Mouse (Mus musculus) heart, embryonic 11.5 days (tissue): Measurements from ENCODE around the gene Tmprss11f. TPM values are rescaled to one million over a fixed set of nuclear protein-coding genes. Genes with fewer than 3 reads are reported as not detected.
"Not testable (repeated sequence)": the region's sequence is repeated elsewhere in the genome, so short reads cannot be mapped to it uniquely, and the experiment has no call there.

ENCODE experiments used
- ATAC-seq: fragments of 200-750 bp; cut with Nextera tagmentation; replicated peaks from 2 replicates; pipeline ENCODE4 v1.8.0; 2017; ENCODE audit warnings: moderate library complexity; ENCODE audit not compliant: insufficient number of reproducible peaks, low FRiP score, low TSS enrichment
- H3K27ac ChIP-seq: fragments of 300-500 bp; sonication (generic); 2 replicates; pipeline ENCODE4 v1.5.1; 2014; ENCODE audit warnings: mild to moderate bottlenecking, low read depth, low read length
- H3K27me3 ChIP-seq: fragments of 300-500 bp; sonication (generic); 2 replicates; pipeline ENCODE4 v1.6.1; 2014; ENCODE audit warnings: mild to moderate bottlenecking, low read length, mixed read lengths; ENCODE audit not compliant: control insufficient read depth, insufficient read depth
- H3K36me3 ChIP-seq: fragments of 300-500 bp; sonication (generic); 2 replicates; pipeline ENCODE4 v1.6.1; 2014; ENCODE audit warnings: mild to moderate bottlenecking, low read length, moderate library complexity, mixed read lengths; ENCODE audit not compliant: control insufficient read depth, insufficient read depth
- H3K4me1 ChIP-seq: fragments of 300-500 bp; sonication (generic); 2 replicates; pipeline ENCODE4 v1.6.1; 2014; ENCODE audit warnings: low read length; ENCODE audit not compliant: control insufficient read depth, insufficient read depth
- H3K4me2 ChIP-seq: fragments of 300-500 bp; sonication (generic); 2 replicates; pipeline ENCODE4 v1.6.1; 2014; ENCODE audit warnings: mild to moderate bottlenecking, moderate library complexity
- H3K4me3 ChIP-seq: fragments of 300-500 bp; sonication (generic); 2 replicates; pipeline ENCODE4 v1.5.1; 2014; ENCODE audit warnings: low read depth, low read length
- H3K9ac ChIP-seq: fragments of 300-500 bp; sonication (generic); 2 replicates; pipeline ENCODE4 v1.6.1; 2014; ENCODE audit warnings: mild to moderate bottlenecking, low read depth, low read length, moderate library complexity
- H3K9me3 ChIP-seq: fragments of 300-500 bp; sonication (generic); replicated peaks from 2 replicates; pipeline ENCODE4 v1.6.1; 2016; ENCODE audit warnings: low read length; ENCODE audit not compliant: control insufficient read depth
- WGBS: fragments of 180-500 bp; shearing (Covaris S2); extraction: QIAGEN DNeasy Blood & Tissue Kit; methylation state at CpG from one replicate; pipeline ENCODE4 v1.1.7; 2014; ENCODE audit not compliant: insufficient replicate concordance; 5-methylcytosine and 5-hydroxymethylcytosine counted together
- polyA plus RNA-seq: library from polyadenylated mRNA; unstranded; fragments of >200 nt; fragmentation: Nextera tagmentation; extraction: Ambion mirVana; gene quantifications from 2 replicates; pipeline ENCODE4 v1.2.1, GENCODE M21; 2014

The Tmprss11f gene
- polyA plus RNA-seq, 1 experiment from 2014 or later = 0.04 TPM

GRCm38 (mm10) chr5:86578761-86579160 lies 53.5 kb downstream of the Tmprss11f start:
- not testable (repeated sequence) for H3K4me2 ChIP-seq, H3K27ac ChIP-seq, H3K9ac ChIP-seq, H3K4me3 ChIP-seq, H3K9me3 ChIP-seq, ATAC-seq, H3K4me1 ChIP-seq, H3K27me3 ChIP-seq, H3K36me3 ChIP-seq
- 82% methylated on average over 8 of the region's 8 CpGs for WGBS

GRCm38 (mm10) chr5:86546693-86547092 lies 85.5 kb downstream of the Tmprss11f start:
- no peaks in the 10 kb centered on the region for H3K36me3 ChIP-seq
- no peaks in the 10 kb centered on the region for H3K9me3 ChIP-seq
- no peaks in the 10 kb centered on the region for H3K27me3 ChIP-seq
- no peaks in the 10 kb centered on the region for H3K4me1 ChIP-seq
- H3K4me2 ChIP-seq = no peak overlapping the region
- no peak overlapping the region for H3K27ac ChIP-seq
- no peak for ATAC-seq
- no peak overlapping the region for H3K9ac ChIP-seq
- WGBS = 82% methylated on average over 2 of the region's 2 CpGs
- H3K4me3 ChIP-seq = no peak overlapping the region

GRCm38 (mm10) chr5:86540601-86541000 lies 91.6 kb downstream of the Tmprss11f start:
- Histone ChIP-seq H3K4me1 (no peaks in the 10 kb centered on the region), H3K36me3 (no peaks in the 10 kb centered on the region), H3K4me3 (no peak overlapping the region), H3K27ac (no peak overlapping the region), H3K9me3 (no peaks in the 10 kb centered on the region), H3K4me2 (no peak overlapping the region), H3K9ac (no peak overlapping the region), H3K27me3 (no peaks in the 10 kb centered on the region)
- ATAC-seq = no peak
- 50% methylated on average over 3 of the region's 3 CpGs for WGBS

GRCm38 (mm10) chr5:86528725-86529124 lies 103.5 kb downstream of the Tmprss11f start:
- WGBS = 56% methylated on average over 2 of the region's 2 CpGs
- no peaks in the 10 kb centered on the region for H3K9me3 ChIP-seq
- no peak overlapping the region for H3K4me3 ChIP-seq
- H3K4me2 ChIP-seq = no peak overlapping the region
- H3K27me3 ChIP-seq = no peaks in the 10 kb centered on the region
- H3K27ac ChIP-seq = no peak overlapping the region
- H3K9ac ChIP-seq = no peak overlapping the region
- H3K36me3 ChIP-seq = no peaks in the 10 kb centered on the region
- H3K4me1 ChIP-seq = no peaks in the 10 kb centered on the region
- no peak for ATAC-seq

- Histone ChIP-seq H3K4me2 (no peak within 1 kb of the TSS), H3K4me1 (no peaks in the 10 kb centered on the region), H3K4me3 (no peak within 1 kb of the TSS), H3K9me3 (no peaks in the 10 kb centered on the region), H3K9ac (no peak within 1 kb of the TSS), H3K36me3 (no peaks in the 10 kb centered on the region), H3K27me3 (no peaks in the 10 kb centered on the region), H3K27ac (no peak within 1 kb of the TSS)
- ATAC-seq = no peak
- WGBS = 71% methylated on average over 9 of the region's 9 CpGs
Observed at GRCm38 (mm10) chr5:86518500-86518899, 113.7 kb downstream of the Tmprss11f start, which contains the start of gene Tmprss11g. TSS of gene Tmprss11g (minus strand) at chr5:86518600.

GRCm38 (mm10) chr5:86511538-86511937 lies 120.7 kb downstream of the Tmprss11f start:
- Histone ChIP-seq H3K27ac (no peak overlapping the region), H3K9me3 (no peaks in the 10 kb centered on the region), H3K4me2 (no peak overlapping the region), H3K36me3 (no peaks in the 10 kb centered on the region), H3K27me3 (no peaks in the 10 kb centered on the region), H3K4me3 (no peak overlapping the region), H3K4me1 (no peaks in the 10 kb centered on the region), H3K9ac (no peak overlapping the region)
- ATAC-seq = no peak
- 79% methylated on average over 5 of the region's 5 CpGs for WGBS

GRCm38 (mm10) chr5:86493453-86493852 lies 138.8 kb downstream of the Tmprss11f start:
- Histone ChIP-seq H3K27ac (no peak overlapping the region), H3K27me3 (no peaks in the 10 kb centered on the region), H3K9ac (no peak overlapping the region), H3K36me3 (no peaks in the 10 kb centered on the region), H3K9me3 (no peaks in the 10 kb centered on the region), H3K4me3 (no peak overlapping the region), H3K4me2 (no peak overlapping the region), H3K4me1 (no peaks in the 10 kb centered on the region)
- ATAC-seq = no peak
- WGBS = 70% methylated on average over 1 of the region's 1 CpGs

- no peak for ATAC-seq
- Histone ChIP-seq H3K27ac (no peak overlapping the region), H3K4me3 (no peak overlapping the region), H3K36me3 (no peaks in the 10 kb centered on the region), H3K9ac (no peak overlapping the region), H3K27me3 (no peaks in the 10 kb centered on the region), H3K4me2 (no peak overlapping the region), H3K4me1 (no peaks in the 10 kb centered on the region), H3K9me3 (no peaks in the 10 kb centered on the region)
- WGBS = 63% methylated on average over 2 of the region's 2 CpGs
Observed at GRCm38 (mm10) chr5:86482562-86482961, 149.7 kb downstream of the Tmprss11f start.

GRCm38 (mm10) chr5:86482031-86482430 lies 150.2 kb downstream of the Tmprss11f start:
- Histone ChIP-seq H3K9ac (no peak overlapping the region), H3K27me3 (no peaks in the 10 kb centered on the region), H3K27ac (no peak overlapping the region), H3K4me2 (no peak overlapping the region), H3K36me3 (no peaks in the 10 kb centered on the region), H3K4me1 (no peaks in the 10 kb centered on the region), H3K4me3 (no peak overlapping the region), H3K9me3 (no peaks in the 10 kb centered on the region)
- ATAC-seq = no peak
- WGBS = 66% methylated on average over 1 of the region's 1 CpGs
